Mouse (Mus musculus) embryonic facial prominence, embryonic 13.5 days (tissue): ENCODE data around the gene Dtnbp1. TPM values are rescaled to one million over a fixed set of nuclear protein-coding genes. Genes with fewer than 3 reads are reported as not detected.

Experiments
- ATAC-seq: fragments of 200-750 bp; cut with Nextera tagmentation; 2 replicates; pipeline ENCODE4 v1.8.0; 2017; ENCODE audit warnings: low read depth; ENCODE audit not compliant: insufficient number of reproducible peaks, insufficient read depth, low FRiP score, low TSS enrichment
- H3K27ac ChIP-seq: fragments of 300-500 bp; sonication (generic); 2 replicates; pipeline ENCODE4 v1.5.1; 2015; ENCODE audit warnings: moderate library complexity, mild to moderate bottlenecking, inconsistent platforms
- H3K27me3 ChIP-seq: fragments of 300-500 bp; sonication (generic); 2 replicates; pipeline ENCODE4 v1.6.1; 2015; ENCODE audit warnings: mild to moderate bottlenecking, inconsistent platforms
- H3K36me3 ChIP-seq: fragments of 300-500 bp; sonication (generic); 2 replicates; pipeline ENCODE4 v1.6.1; 2015; ENCODE audit warnings: mild to moderate bottlenecking, inconsistent platforms
- H3K4me1 ChIP-seq: fragments of 300-500 bp; sonication (generic); 2 replicates; pipeline ENCODE4 v1.6.1; 2015; ENCODE audit warnings: inconsistent platforms
- H3K4me2 ChIP-seq: fragments of 300-500 bp; sonication (generic); 2 replicates; pipeline ENCODE4 v1.6.1; 2015; ENCODE audit warnings: moderate library complexity, mild to moderate bottlenecking, inconsistent platforms
- H3K4me3 ChIP-seq: fragments of 300-500 bp; sonication (generic); 2 replicates; pipeline ENCODE4 v1.5.1; 2015; ENCODE audit warnings: mild to moderate bottlenecking, inconsistent platforms
- H3K9ac ChIP-seq: fragments of 300-500 bp; sonication (generic); 2 replicates; pipeline ENCODE4 v1.6.1; 2015; ENCODE audit warnings: mild to moderate bottlenecking, inconsistent platforms
- H3K9me3 ChIP-seq: fragments of 300-500 bp; sonication (generic); 2 replicates; pipeline ENCODE4 v1.6.1; 2016; ENCODE audit warnings: inconsistent platforms
- WGBS: fragments of 180-500 bp; shearing (Covaris S2); methylation state at CpG from one replicate; pipeline ENCODE4 v1.1.7; 2015; ENCODE audit warnings: mixed read lengths; 5-methylcytosine and 5-hydroxymethylcytosine counted together
- polyA plus RNA-seq: library from polyadenylated mRNA; unstranded; fragments of >200 nt; fragmentation: Nextera tagmentation; extraction: Ambion mirVana; gene quantifications from 2 replicates; pipeline ENCODE4 v1.2.1, GENCODE M21; 2015

Dtnbp1 gene
- 76.2 and 77.9 TPM in 2 replicates for polyA plus RNA-seq

GRCm38 (mm10) chr13:45001911-45002615 is at the start of gene Dtnbp1:
TSS of gene Dtnbp1 (minus strand) at chr13:45002147.
- peak within 1 kb of the TSS; percentile 86 for H3K27ac ChIP-seq
- no peaks in the 10 kb centered on the region for H3K27me3 ChIP-seq
- WGBS = under 1% methylated on average over 63 of the region's 68 CpGs

DNA sequence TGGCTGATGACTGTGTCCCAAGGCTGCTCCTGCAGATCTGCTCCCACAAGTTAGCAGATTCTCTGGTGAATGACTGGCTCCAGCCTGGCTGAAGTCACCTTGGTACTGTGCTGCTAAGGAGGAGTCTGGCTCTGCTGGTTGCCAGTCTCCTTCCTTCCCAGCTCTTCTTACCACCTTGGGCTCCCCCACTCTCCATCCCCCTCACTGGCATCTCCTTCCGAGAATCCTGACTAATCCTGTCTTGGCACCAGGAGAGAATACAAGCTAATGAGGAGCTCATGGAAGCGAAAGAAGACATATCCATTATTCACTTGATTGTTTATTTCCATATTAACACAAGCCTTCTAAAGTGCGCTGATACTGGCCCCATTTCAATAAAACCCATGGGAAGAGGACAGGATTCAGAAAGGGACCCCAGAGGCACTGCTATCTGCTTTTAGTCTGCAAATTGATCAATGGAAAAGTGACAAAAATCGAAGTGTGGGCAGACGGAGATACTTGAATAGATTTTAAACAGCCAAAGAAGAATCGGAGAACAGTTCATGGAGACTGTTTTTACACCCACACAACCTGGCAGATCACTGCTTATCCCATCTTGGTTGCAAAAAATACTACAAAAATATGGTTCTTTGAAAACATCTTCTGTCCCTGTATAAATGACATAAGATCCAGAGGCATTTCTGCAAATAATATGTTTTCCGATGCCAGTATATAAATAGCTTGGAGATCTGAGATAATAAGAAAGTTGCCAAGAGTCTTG is 47.5 kb upstream of the Dtnbp1 start:
- Histone ChIP-seq H3K27me3 (no peaks in the 10 kb centered on the region), H3K4me3 (no peak overlapping the region), H3K36me3 (no peaks in the 10 kb centered on the region), H3K9me3 (no peaks in the 10 kb centered on the region), H3K9ac (no peak overlapping the region), H3K27ac (no peak overlapping the region), H3K4me1 (no peaks in the 10 kb centered on the region), H3K4me2 (no peak overlapping the region)
- no peak for ATAC-seq
- 81% methylated on average over 7 of the region's 7 CpGs for WGBS

More at GRCm38 (mm10) chr13:45001911-45002615, at the start of gene Dtnbp1:
- no peaks in the 10 kb centered on the region; the same call in 1 of the 2 replicates for H3K36me3 ChIP-seq
- H3K9ac ChIP-seq = peak within 1 kb of the TSS; percentile 87
- peak within 1 kb of the TSS; percentile 70 for H3K4me2 ChIP-seq
- no peaks in the 10 kb centered on the region for H3K9me3 ChIP-seq
- H3K4me3 ChIP-seq = peak within 1 kb of the TSS; percentile 76
- ATAC-seq = peak; percentile 82
- H3K4me1 ChIP-seq = peaks cover 34% of the 10 kb centered on the region

GRCm38 (mm10) chr13:45043466-45043865 is 41.5 kb upstream of the Dtnbp1 start:
- H3K4me3 ChIP-seq = no peak overlapping the region
- H3K27me3 ChIP-seq = no peaks in the 10 kb centered on the region
- no peaks in the 10 kb centered on the region for H3K36me3 ChIP-seq
- H3K4me2 ChIP-seq = no peak overlapping the region
- WGBS = 39% methylated on average over 3 of the region's 3 CpGs
- ATAC-seq = no peak
- no peaks in the 10 kb centered on the region for H3K9me3 ChIP-seq
- peaks cover 7% of the 10 kb centered on the region; the same call in 1 of the 2 replicates for H3K4me1 ChIP-seq
- H3K9ac ChIP-seq = no peak overlapping the region
- H3K27ac ChIP-seq = no peak overlapping the region

DNA sequence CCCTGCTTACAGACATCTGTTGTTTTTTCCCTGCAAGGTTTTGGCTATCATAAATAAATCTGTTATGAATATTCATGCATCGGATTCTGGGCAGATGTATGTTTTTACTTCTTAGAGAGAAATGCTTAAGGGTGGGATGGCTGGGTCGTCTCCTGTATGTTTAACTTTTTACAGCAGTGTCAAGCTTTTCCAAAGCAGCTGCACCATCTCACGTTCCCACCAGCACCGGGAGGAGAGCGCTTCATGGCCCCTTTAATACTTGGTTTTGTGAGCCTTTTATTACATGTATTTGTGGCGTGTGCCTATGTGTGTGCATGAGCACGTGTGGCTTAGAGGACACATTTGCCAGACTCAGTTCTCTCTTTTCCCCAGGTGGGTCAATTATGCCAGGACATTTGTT is 38.8 kb upstream of the Dtnbp1 start:
- H3K9ac ChIP-seq = no peak overlapping the region
- 60% methylated on average over 7 of the region's 7 CpGs for WGBS
- no peak overlapping the region for H3K4me2 ChIP-seq
- peaks cover 10% of the 10 kb centered on the region for H3K4me1 ChIP-seq
- H3K4me3 ChIP-seq = no peak overlapping the region
- no peaks in the 10 kb centered on the region for H3K36me3 ChIP-seq
- no peaks in the 10 kb centered on the region for H3K27me3 ChIP-seq
- H3K27ac ChIP-seq = no peak overlapping the region
- H3K9me3 ChIP-seq = no peaks in the 10 kb centered on the region
- ATAC-seq = no peak

DNA sequence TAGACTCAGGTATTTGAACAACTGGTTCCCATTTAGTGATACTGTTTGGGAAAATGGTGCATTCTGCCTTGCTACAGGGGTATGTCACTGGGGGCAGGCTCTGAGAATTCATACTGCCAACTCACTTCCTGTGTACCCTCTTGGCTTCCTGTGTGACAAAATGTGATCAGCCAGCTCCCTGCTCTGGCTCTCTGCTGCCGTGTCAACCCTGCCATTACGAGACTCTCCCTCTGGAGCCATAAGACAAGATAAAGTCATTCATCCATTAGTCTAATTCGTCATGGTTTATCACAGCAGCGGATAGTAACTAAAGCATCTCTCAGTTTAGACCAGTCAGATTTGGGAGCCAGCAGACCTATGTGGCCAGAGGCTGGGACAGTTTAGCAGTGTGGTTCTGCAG is 38.2 kb upstream of the Dtnbp1 start:
- Histone ChIP-seq H3K27me3 (no peaks in the 10 kb centered on the region), H3K4me1 (peaks cover 14% of the 10 kb centered on the region), H3K4me3 (no peak overlapping the region), H3K36me3 (no peaks in the 10 kb centered on the region), H3K9ac (no peak overlapping the region), H3K4me2 (no peak overlapping the region), H3K9me3 (no peaks in the 10 kb centered on the region), H3K27ac (no peak overlapping the region)
- ATAC-seq = no peak
- 54% methylated on average over 4 of the region's 4 CpGs for whole genome bisulfite sequencing

DNA sequence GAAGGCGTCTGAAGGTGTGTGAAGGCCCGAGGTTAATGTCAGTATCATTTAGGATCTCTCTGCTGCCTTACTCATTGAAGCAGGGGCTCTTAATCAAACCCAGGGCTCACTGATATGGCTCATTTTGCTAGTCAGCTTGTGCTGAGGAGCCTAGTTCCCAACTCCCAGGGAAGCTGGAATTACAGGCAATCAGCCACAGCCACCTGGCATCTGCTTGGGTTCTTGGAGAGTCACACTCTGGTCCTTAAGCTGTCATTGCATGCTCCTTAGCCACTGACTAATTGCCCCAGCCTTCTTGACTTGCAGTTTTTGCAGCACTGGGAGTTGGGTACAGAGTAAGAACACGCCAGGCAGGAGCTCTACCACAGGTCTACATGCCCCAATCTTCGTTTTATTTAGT is 34.5 kb upstream of the Dtnbp1 start:
- Histone ChIP-seq H3K27me3 (no peaks in the 10 kb centered on the region), H3K4me1 (peaks cover 38% of the 10 kb centered on the region), H3K4me2 (no peak overlapping the region), H3K9me3 (no peaks in the 10 kb centered on the region), H3K27ac (no peak overlapping the region), H3K9ac (no peak overlapping the region), H3K4me3 (no peak overlapping the region), H3K36me3 (no peaks in the 10 kb centered on the region)
- ATAC-seq = no peak
- 71% methylated on average over 4 of the region's 4 CpGs for WGBS

DNA sequence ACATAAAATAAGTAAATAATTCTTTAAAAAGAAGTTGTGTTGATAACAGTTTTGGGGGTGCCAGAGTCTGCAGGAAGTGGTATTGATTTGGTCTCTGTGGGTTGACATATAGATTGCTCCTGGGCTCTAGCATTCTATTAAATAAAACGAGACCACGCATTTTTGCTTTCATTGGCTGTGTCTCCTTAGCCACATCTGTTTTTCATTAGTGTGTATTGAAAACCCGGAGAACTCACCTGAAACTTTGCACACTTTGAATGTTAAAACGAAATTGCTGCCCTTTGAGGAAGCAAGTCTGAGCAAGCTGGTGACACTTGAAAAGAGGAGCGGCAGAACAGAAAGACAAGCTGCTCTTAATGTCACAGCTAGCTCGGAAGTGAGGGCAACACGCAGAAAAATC is 32.8 kb upstream of the Dtnbp1 start:
- WGBS = 21% methylated on average over 7 of the region's 7 CpGs
- no peak for ATAC-seq
- peaks cover 37% of the 10 kb centered on the region for H3K4me1 ChIP-seq
- H3K4me3 ChIP-seq = no peak overlapping the region
- no peaks in the 10 kb centered on the region for H3K36me3 ChIP-seq
- no peak overlapping the region for H3K4me2 ChIP-seq
- H3K9me3 ChIP-seq = no peaks in the 10 kb centered on the region
- no peak overlapping the region; the same call in 1 of the 2 replicates for H3K27ac ChIP-seq
- H3K9ac ChIP-seq = no peak overlapping the region
- no peaks in the 10 kb centered on the region for H3K27me3 ChIP-seq

DNA sequence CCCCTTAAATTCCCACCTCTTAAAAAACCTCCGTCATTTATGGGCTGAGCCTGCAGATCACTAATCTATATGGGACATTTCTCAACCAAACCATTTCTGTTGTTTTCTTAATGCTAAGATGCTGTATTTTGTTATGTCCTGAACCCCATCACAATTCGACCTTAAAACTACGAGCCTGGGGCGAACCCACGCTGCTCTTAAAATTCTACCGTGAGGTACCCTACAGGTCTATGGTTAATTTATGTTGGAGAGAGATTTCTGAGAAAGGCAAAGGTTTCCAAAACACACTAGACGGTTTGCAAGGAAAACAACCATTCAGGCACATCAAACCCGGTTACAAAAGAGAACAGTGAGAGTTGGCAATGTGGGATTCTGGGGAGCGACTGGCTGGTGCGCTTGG is 31.4 kb upstream of the Dtnbp1 start:
- Histone ChIP-seq H3K4me2 (no peak overlapping the region), H3K9ac (no peak overlapping the region), H3K9me3 (no peaks in the 10 kb centered on the region), H3K27me3 (no peaks in the 10 kb centered on the region), H3K36me3 (no peaks in the 10 kb centered on the region), H3K27ac (no peak overlapping the region), H3K4me3 (no peak overlapping the region), H3K4me1 (peaks cover 37% of the 10 kb centered on the region)
- 88% methylated on average over 10 of the region's 10 CpGs for WGBS
- no peak for ATAC-seq

- Histone ChIP-seq H3K27me3 (no peaks in the 10 kb centered on the region), H3K4me2 (no peak overlapping the region), H3K4me3 (no peak overlapping the region), H3K4me1 (peaks cover 37% of the 10 kb centered on the region), H3K9me3 (no peaks in the 10 kb centered on the region), H3K27ac (no peak overlapping the region), H3K9ac (no peak overlapping the region), H3K36me3 (no peaks in the 10 kb centered on the region)
- 86% methylated on average over 4 of the region's 4 CpGs for WGBS
- no peak for ATAC-seq
Measured at GRCm38 (mm10) chr13:45032484-45032883, 30.5 kb upstream of the Dtnbp1 start.

DNA sequence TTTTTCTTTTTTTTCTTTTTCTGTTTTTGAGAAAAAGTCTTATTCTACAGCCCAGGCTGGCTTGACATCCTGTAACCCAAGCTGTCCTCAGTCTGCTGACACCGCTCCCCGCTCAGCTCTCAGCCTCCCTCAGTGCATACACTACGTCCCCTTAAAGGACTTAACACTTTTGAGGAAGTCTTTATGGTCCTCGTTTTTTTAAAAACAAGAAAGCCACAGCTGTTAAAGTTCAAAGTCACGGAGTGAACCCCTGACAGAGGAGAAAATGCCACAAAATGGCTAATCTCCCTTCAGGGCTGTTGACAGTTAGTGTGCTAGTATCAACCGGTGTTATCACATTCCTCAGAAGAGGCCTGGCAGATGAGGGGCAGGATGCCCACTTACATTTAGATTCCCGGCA is 29.8 kb upstream of the Dtnbp1 start:
- Histone ChIP-seq H3K9me3 (no peaks in the 10 kb centered on the region), H3K4me1 (peaks cover 37% of the 10 kb centered on the region), H3K27me3 (no peaks in the 10 kb centered on the region), H3K4me3 (no peak overlapping the region), H3K9ac (no peak overlapping the region), H3K27ac (no peak overlapping the region), H3K36me3 (no peaks in the 10 kb centered on the region), H3K4me2 (no peak overlapping the region)
- ATAC-seq = no peak
- 36% methylated on average over 7 of the region's 7 CpGs for WGBS

DNA sequence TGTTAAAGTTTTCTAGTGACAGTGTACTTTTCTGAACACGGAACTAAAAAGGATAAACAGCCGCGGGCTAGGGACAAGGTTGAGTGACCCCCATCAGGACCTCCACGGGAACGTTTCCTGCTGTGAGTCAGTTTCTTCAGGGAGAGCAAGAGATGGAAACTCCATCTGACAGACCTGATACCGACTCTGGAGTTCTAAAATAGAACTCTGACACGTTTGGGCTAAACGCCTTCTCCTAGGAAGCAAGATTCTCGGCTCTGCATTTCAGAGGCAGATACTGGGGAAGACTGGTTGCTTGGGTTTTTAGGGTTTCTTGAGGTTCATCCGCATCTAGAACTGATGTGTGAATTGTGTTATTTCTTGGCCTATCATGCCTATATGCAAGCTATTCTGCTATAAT is 29.4 kb upstream of the Dtnbp1 start:
- H3K4me3 ChIP-seq = no peak overlapping the region
- no peak for ATAC-seq
- H3K4me2 ChIP-seq = no peak overlapping the region
- H3K27ac ChIP-seq = no peak overlapping the region
- no peak overlapping the region for H3K9ac ChIP-seq
- peaks cover 33% of the 10 kb centered on the region for H3K4me1 ChIP-seq
- no peaks in the 10 kb centered on the region for H3K9me3 ChIP-seq
- no peaks in the 10 kb centered on the region for H3K36me3 ChIP-seq
- 57% methylated on average over 10 of the region's 10 CpGs for WGBS
- no peaks in the 10 kb centered on the region for H3K27me3 ChIP-seq

GRCm38 (mm10) chr13:45030830-45031229 is 28.9 kb upstream of the Dtnbp1 start:
- H3K9ac ChIP-seq = no peak overlapping the region
- no peak overlapping the region for H3K4me3 ChIP-seq
- H3K4me2 ChIP-seq = no peak overlapping the region
- H3K36me3 ChIP-seq = no peaks in the 10 kb centered on the region
- no peaks in the 10 kb centered on the region for H3K27me3 ChIP-seq
- no peak overlapping the region for H3K27ac ChIP-seq
- no peak for ATAC-seq
- 14% methylated on average over 12 of the region's 12 CpGs for WGBS
- H3K4me1 ChIP-seq = peaks cover 33% of the 10 kb centered on the region
- no peaks in the 10 kb centered on the region for H3K9me3 ChIP-seq
